Mouse (Mus musculus): ENCODE results near the gene Fbxl4.

Gene Fbxl4

GRCm38 (mm10) chr4:22482756-22483280, 125.5 kb downstream of the Fbxl4 start:
- DNase-seq (ENCODE audit: low read depth, low spot score): no peak
- Histone ChIP-seq H3K36me3 (ENCODE audit: control insufficient read depth, insufficient read depth, low read length, poor library complexity, severe bottlenecking) (no peaks in the 10 kb centered on the region), H3K27me3 (ENCODE audit: control insufficient read depth, insufficient read depth, low read length, poor library complexity, severe bottlenecking) (no peaks in the 10 kb centered on the region; the same call in 1 of the 2 replicates)

GRCm38 (mm10) chr4:22483548-22483947, 126.2 kb downstream of the Fbxl4 start:
- Histone ChIP-seq H3K27me3 (ENCODE audit: control insufficient read depth, insufficient read depth, low read length, poor library complexity, severe bottlenecking) (no peaks in the 10 kb centered on the region; the same call in 1 of the 2 replicates), H3K36me3 (ENCODE audit: control insufficient read depth, insufficient read depth, low read length, poor library complexity, severe bottlenecking) (no peaks in the 10 kb centered on the region)
- DNase-seq (ENCODE audit: low read depth, low spot score): no peak

Measured in splenic B cell, adult 2 months (primary cell).